Mouse (Mus musculus): Measurements from ENCODE around the gene Pdk1. TPM values are rescaled to one million over a fixed set of nuclear protein-coding genes. Genes with fewer than 3 reads are reported as not detected.
A peak's percentile ranks its signal among the peaks of the same experiment; 100 is the strongest.

Gene Pdk1
- 10 to 100 TPM; 36.9 to 41.9 TPM for total RNA-seq (2021)
- long read RNA-seq, full-length matches to known transcripts = 31 of 41 reads
- long read RNA-seq, partial matches to known transcripts = 2 of 41 reads
- long read RNA-seq, other reads (novel, unspliced or antisense) = 8 of 41 reads

- peak; percentile 94 to 97 for DNase-seq (ENCODE audit: low spot score in 2 of 2)
These were observed at the start of gene Pdk1 for GRCm38 (mm10) chr2:71872801-71873443. Pdk1 (plus strand) TSS chr2:71873224.

GRCm38 (mm10) chr2:71824146-71824545 lies 48.9 kb upstream of the Pdk1 start:
- no peak for DNase-seq (ENCODE audit: low spot score in 2 of 2)

- DNase-seq (ENCODE audit: low spot score in 2 of 2) = no peak
These were observed 45.3 kb upstream of the Pdk1 start for GRCm38 (mm10) chr2:71827711-71828110.

- DNase-seq (ENCODE audit: low spot score in 2 of 2) = no peak
These were observed 44.1 kb upstream of the Pdk1 start for GRCm38 (mm10) chr2:71828928-71829327.

- no peak for DNase-seq (ENCODE audit: low spot score in 2 of 2)
These were observed 39.4 kb upstream of the Pdk1 start for GRCm38 (mm10) chr2:71833626-71834025.

- no peak for DNase-seq (ENCODE audit: low spot score in 2 of 2)
These were observed 38.7 kb upstream of the Pdk1 start for GRCm38 (mm10) chr2:71834371-71834770.

- DNase-seq (ENCODE audit: low spot score in 2 of 2) = no peak
These were observed 37.5 kb upstream of the Pdk1 start for GRCm38 (mm10) chr2:71835556-71835955.

- no peak for DNase-seq (ENCODE audit: low spot score in 2 of 2)
These were observed 36.8 kb upstream of the Pdk1 start for GRCm38 (mm10) chr2:71836232-71836631.

- no peak for DNase-seq (ENCODE audit: low spot score in 2 of 2)
These were observed 35.8 kb upstream of the Pdk1 start for GRCm38 (mm10) chr2:71837261-71837660.

GRCm38 (mm10) chr2:71837791-71838190 lies 35.2 kb upstream of the Pdk1 start:
- peak in 1 of 2 experiments; percentile 75 for DNase-seq (ENCODE audit: low spot score in 2 of 2)

GRCm38 (mm10) chr2:71843316-71843715 lies 29.7 kb upstream of the Pdk1 start:
- DNase-seq (ENCODE audit: low spot score in 2 of 2) = no peak

GRCm38 (mm10) chr2:71844906-71845305 lies 28.1 kb upstream of the Pdk1 start:
- no peak for DNase-seq (ENCODE audit: low spot score in 2 of 2)

- peak in 1 of 2 experiments; percentile 73 for DNase-seq (ENCODE audit: low spot score in 2 of 2)
These were observed 20.9 kb upstream of the Pdk1 start for GRCm38 (mm10) chr2:71852161-71852560.

- DNase-seq (ENCODE audit: low spot score in 2 of 2) = no peak
These were observed 17.9 kb upstream of the Pdk1 start for GRCm38 (mm10) chr2:71855076-71855475.

GRCm38 (mm10) chr2:71863531-71864173 lies 9.4 kb upstream of the Pdk1 start:
- no peak for DNase-seq (ENCODE audit: low spot score in 2 of 2)

GRCm38 (mm10) chr2:71865022-71865421 lies 8.0 kb upstream of the Pdk1 start:
- peak; percentile 78 to 89 for DNase-seq (ENCODE audit: low spot score in 2 of 2)

GRCm38 (mm10) chr2:71865935-71866334 lies 7.1 kb upstream of the Pdk1 start:
- DNase-seq (ENCODE audit: low spot score in 2 of 2) = no peak

- no peak for DNase-seq (ENCODE audit: low spot score in 2 of 2)
These were observed 6.5 kb upstream of the Pdk1 start for GRCm38 (mm10) chr2:71866565-71866964.

- no peak for DNase-seq (ENCODE audit: low spot score in 2 of 2)
These were observed 6.0 kb upstream of the Pdk1 start for GRCm38 (mm10) chr2:71867019-71867418.

- DNase-seq (ENCODE audit: low spot score in 2 of 2) = no peak
These were observed 5.5 kb upstream of the Pdk1 start for GRCm38 (mm10) chr2:71867480-71867879.

- DNase-seq (ENCODE audit: low spot score in 2 of 2) = no peak
These were observed 4.8 kb upstream of the Pdk1 start for GRCm38 (mm10) chr2:71868256-71868655.

- no peak for DNase-seq (ENCODE audit: low spot score in 2 of 2)
These were observed 883 bp upstream of the Pdk1 start for GRCm38 (mm10) chr2:71872141-71872540.

All from layer of hippocampus, adult 18-20 months (tissue).